Mouse (Mus musculus) forebrain, embryonic 13.5 days (tissue): ENCODE data around the gene Dio1. TPM values are rescaled to one million over a fixed set of nuclear protein-coding genes. Genes with fewer than 3 reads are reported as not detected.

Experiments used
- ATAC-seq: fragments of 200-750 bp; cut with Nextera tagmentation; 2 replicates; pipeline ENCODE4 v1.8.0; 2017
- H3K27ac ChIP-seq: fragments of 300-500 bp; sonication (generic); 2 replicates; pipeline ENCODE4 v1.5.1; 2015; ENCODE audit warnings: inconsistent platforms, mild to moderate bottlenecking, moderate library complexity
- H3K27me3 ChIP-seq: fragments of 300-500 bp; sonication (generic); 2 replicates; pipeline ENCODE4 v1.6.1; 2015; ENCODE audit warnings: mild to moderate bottlenecking, inconsistent platforms
- H3K36me3 ChIP-seq: fragments of 300-500 bp; sonication (generic); 2 replicates; pipeline ENCODE4 v1.6.1; 2015; ENCODE audit warnings: mild to moderate bottlenecking, inconsistent platforms; ENCODE audit not compliant: poor library complexity, severe bottlenecking
- H3K4me1 ChIP-seq: fragments of 300-500 bp; sonication (generic); 2 replicates; pipeline ENCODE4 v1.6.1; 2015; ENCODE audit warnings: inconsistent platforms
- H3K4me2 ChIP-seq: fragments of 300-500 bp; sonication (generic); 2 replicates; pipeline ENCODE4 v1.6.1; 2015; ENCODE audit warnings: inconsistent platforms, mild to moderate bottlenecking, moderate library complexity
- H3K4me3 ChIP-seq: fragments of 300-500 bp; sonication (generic); 2 replicates; pipeline ENCODE4 v1.5.1; 2015; ENCODE audit warnings: mild to moderate bottlenecking, inconsistent platforms
- H3K9ac ChIP-seq: fragments of 300-500 bp; sonication (generic); 2 replicates; pipeline ENCODE4 v1.6.1; 2015; ENCODE audit warnings: mild to moderate bottlenecking, inconsistent platforms
- H3K9me3 ChIP-seq: fragments of 300-500 bp; sonication (generic); replicated peaks from 2 replicates; pipeline ENCODE4 v1.6.1; 2016; ENCODE audit warnings: inconsistent platforms
- WGBS: fragments of 180-500 bp; shearing (Covaris S2); methylation state at CpG from one replicate; pipeline ENCODE4 v1.1.7; 2015; 5-methylcytosine and 5-hydroxymethylcytosine counted together
- polyA plus RNA-seq: library from polyadenylated mRNA; unstranded; fragments of >200 nt; fragmentation: Nextera tagmentation; extraction: Ambion mirVana; gene quantifications from 2 replicates; pipeline ENCODE4 v1.2.1, GENCODE M21; 2015

Dio1 gene
- polyA plus RNA-seq = not detected in 2 replicates

DNA sequence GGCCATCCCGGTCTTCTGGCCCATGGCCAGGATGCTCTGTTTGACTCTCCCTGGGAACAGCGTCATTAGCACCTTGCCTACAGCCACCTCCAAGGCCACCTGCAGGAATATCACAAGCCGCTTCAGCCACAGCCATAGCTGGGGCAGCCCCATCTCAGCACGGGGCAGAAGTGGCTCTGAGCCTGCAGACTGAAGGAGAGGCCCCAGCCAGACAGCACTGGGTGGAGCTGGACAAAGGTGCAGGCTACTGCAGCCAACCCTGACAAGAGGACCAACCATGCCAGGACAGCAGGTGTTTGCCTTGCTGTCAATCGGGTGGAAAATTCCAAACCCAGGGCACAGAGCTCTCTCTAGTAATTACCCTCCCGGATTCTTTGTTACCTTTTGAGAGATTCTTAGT lies at the start of gene Dio1:
Gene Dio1, minus strand, starts transcription at position 204 of the 400 bp plus-strand sequence.
- H3K4me3 ChIP-seq = no peak within 1 kb of the TSS
- no peak within 1 kb of the TSS for H3K27ac ChIP-seq
- no peak within 1 kb of the TSS; the same call in 1 of the 2 replicates for H3K9ac ChIP-seq
- no peak within 1 kb of the TSS for H3K4me2 ChIP-seq
- no peaks in the 10 kb centered on the region for H3K27me3 ChIP-seq
- H3K36me3 ChIP-seq = no peaks in the 10 kb centered on the region
- no peaks in the 10 kb centered on the region for H3K9me3 ChIP-seq
- 50% methylated on average over 6 of the region's 6 CpGs for WGBS
- no peak for ATAC-seq
- peaks cover 4% of the 10 kb centered on the region for H3K4me1 ChIP-seq

DNA sequence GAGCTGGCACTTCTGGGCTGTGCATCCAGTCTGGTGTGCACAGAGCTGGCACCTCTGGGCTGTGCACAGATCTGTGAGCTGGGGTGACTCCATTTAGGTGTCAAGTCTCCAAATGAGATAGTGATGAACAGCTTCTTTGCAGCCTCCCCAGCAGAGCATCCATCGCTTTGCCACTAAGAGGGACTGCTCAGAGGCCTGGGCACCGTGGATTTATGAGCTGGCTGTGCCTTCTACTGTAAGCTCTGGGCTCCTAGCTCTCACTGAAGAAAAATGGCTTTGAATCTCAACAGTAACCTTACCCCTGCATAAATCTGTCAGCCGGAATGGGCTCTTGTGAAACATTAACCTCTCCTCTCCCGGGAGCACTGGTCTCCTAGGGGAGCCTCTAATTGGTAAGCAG lies 47.6 kb upstream of the Dio1 start:
- Histone ChIP-seq H3K9me3 (no peaks in the 10 kb centered on the region), H3K4me2 (no peak overlapping the region), H3K27me3 (no peaks in the 10 kb centered on the region), H3K36me3 (peaks cover 20% of the 10 kb centered on the region), H3K9ac (peak overlapping the region; percentile 6; the same call in 1 of the 2 replicates), H3K4me3 (no peak overlapping the region), H3K4me1 (no peaks in the 10 kb centered on the region), H3K27ac (no peak overlapping the region)
- 64% methylated on average over 4 of the region's 4 CpGs for WGBS
- no peak for ATAC-seq

DNA sequence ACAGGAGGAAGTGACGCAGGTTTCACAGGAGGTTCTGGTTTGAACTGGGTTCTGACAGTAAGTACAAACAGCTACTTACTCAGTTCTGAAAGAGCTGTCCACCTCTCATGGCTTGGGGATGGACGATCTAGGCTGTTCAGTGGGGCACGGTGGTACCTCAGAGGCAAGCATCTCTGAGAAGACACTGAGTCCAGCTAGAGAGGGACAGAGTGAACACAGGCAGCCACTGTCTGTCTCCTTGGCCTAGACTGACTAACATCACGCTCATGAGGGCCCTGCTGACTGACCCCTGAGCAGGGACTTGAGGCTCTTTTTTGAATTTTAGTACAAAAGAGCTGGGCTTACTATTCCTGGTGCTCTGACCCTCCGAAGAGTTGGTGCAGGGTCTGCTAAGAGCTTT lies 47.2 kb upstream of the Dio1 start:
- Histone ChIP-seq H3K4me1 (no peaks in the 10 kb centered on the region), H3K9ac (peak overlapping the region; percentile 6; the same call in 1 of the 2 replicates), H3K27ac (no peak overlapping the region), H3K4me2 (no peak overlapping the region), H3K9me3 (no peaks in the 10 kb centered on the region), H3K27me3 (no peaks in the 10 kb centered on the region), H3K36me3 (peaks cover 20% of the 10 kb centered on the region), H3K4me3 (no peak overlapping the region)
- 87% methylated on average over 5 of the region's 5 CpGs for WGBS
- no peak for ATAC-seq

DNA sequence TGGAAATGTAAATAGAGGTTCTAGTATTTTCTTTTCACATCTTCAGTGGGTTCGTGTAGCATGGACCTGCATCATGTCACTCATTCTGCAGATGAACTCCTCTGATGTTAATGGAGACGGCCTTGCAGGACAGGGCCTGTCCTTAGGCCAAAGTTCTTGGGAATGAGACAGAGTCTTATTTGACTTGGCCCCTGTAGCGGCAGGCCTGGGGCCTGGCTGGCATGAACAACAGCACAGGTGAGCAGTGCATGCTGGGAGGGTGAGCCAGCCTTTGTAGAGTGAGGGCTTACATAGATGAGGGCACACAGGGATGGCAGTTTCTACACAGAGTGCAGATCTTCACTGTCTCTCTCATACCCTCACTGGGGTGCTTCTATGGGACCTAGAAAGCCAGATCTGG lies 46.6 kb upstream of the Dio1 start:
- H3K27me3 ChIP-seq = no peaks in the 10 kb centered on the region
- peaks cover 20% of the 10 kb centered on the region for H3K36me3 ChIP-seq
- H3K9me3 ChIP-seq = no peaks in the 10 kb centered on the region
- H3K4me1 ChIP-seq = no peaks in the 10 kb centered on the region
- ATAC-seq = no peak
- H3K4me3 ChIP-seq = no peak overlapping the region
- H3K27ac ChIP-seq = no peak overlapping the region
- no peak overlapping the region for H3K9ac ChIP-seq
- WGBS = 92% methylated on average over 3 of the region's 3 CpGs
- H3K4me2 ChIP-seq = no peak overlapping the region

DNA sequence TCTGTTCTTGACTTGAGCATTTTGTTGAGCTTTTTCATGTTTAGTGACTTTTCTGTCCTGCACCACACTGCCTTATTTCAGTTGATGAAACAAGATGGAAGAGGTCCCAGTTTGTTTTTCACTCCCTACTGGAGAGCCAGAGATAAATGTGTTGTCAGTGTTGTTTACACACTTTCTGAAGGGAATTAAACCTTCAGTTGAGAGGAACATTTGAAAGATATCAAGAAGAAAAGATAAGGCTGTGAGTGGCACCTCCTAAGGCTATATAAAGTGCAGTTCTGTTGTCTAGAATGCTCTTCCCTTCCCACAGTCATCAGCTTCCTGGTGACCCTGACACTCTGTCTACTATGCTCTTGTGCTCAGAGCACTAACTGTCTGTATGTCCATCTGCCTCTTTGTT lies 44.4 kb upstream of the Dio1 start:
- Histone ChIP-seq H3K27ac (no peak overlapping the region), H3K27me3 (no peaks in the 10 kb centered on the region), H3K4me3 (no peak overlapping the region), H3K4me2 (no peak overlapping the region), H3K4me1 (no peaks in the 10 kb centered on the region), H3K9me3 (no peaks in the 10 kb centered on the region), H3K36me3 (peaks cover 23% of the 10 kb centered on the region), H3K9ac (no peak overlapping the region)
- ATAC-seq = no peak

DNA sequence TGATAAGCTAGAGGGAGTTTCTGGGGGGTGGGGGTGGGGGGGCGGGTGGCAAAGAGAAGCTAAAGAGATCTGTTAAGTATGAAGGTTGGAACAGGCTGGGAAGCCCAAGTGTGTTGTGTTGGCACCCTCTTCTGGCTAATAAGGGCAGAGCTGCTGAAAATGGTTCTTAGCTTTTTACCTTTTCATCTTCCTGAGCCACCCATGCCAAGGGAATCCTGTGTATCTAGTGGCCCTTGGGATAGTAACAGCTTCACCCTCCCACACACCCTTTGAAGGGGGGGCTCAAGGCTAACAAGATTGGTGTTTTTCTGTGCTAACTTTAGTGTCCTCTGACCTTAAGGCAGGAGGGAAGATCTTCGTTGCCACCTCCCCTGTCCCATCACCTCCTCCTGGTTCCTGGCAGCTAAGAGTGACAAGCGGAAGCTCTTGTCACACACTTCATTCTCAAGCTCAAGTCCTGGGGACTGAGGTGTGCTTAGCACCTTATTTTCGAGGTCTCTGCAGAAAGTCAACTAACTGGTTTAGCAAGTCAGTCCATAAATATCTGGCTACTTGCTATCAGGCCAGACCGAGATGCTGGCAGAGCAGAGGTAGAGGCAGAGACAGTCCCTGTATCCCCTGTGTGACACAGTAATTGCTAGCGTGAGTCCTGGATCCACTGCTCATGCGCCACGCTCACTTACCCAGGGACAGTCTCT lies 42.5 kb upstream of the Dio1 start:
- Histone ChIP-seq H3K4me3 (no peak overlapping the region), H3K27ac (no peak overlapping the region), H3K36me3 (peaks cover 39% of the 10 kb centered on the region), H3K27me3 (no peaks in the 10 kb centered on the region), H3K4me1 (no peaks in the 10 kb centered on the region), H3K9me3 (no peaks in the 10 kb centered on the region), H3K9ac (no peak overlapping the region), H3K4me2 (no peak overlapping the region)
- no peak for ATAC-seq
- 80% methylated on average over 8 of the region's 8 CpGs for WGBS

DNA sequence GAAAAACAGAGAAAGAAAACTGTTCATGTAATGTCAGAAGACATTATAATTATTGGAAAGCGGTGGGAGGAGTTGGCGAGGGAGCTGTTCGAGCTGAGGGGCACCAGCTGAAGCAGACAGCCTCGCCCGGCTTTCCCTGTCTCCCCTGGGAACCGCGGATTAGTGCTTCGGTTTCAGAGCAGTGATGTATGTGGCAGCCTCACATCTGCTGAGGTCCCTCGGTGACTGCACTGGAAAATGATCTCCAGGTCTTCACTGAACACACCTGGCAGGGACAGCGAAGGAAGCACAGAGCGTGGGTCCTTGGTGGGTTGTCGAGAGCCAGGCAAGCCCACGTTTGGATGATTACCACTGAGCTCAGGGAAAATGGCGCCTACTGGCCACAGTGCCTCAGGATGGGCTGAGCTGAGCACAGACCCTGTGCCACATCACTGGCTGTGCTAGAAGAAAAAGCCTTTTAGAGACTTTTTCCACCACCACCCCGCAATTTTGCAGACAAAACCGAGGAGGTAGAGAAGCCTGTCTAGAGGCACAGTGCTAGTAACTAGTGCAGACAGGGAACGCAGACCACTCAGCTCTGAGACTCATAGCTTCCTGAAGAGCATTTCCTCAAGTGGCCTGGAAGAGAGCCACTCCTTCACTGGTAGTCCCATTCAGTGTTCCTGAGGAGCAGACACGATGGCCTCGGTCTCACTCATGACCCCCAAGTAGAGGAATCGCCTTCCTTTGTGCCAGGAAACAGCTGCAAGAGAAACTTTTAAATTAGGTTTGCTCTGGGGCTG lies 41.8 kb upstream of the Dio1 start:
- Histone ChIP-seq H3K4me1 (no peaks in the 10 kb centered on the region), H3K36me3 (peaks cover 34% of the 10 kb centered on the region), H3K27me3 (no peaks in the 10 kb centered on the region), H3K9ac (no peak overlapping the region), H3K27ac (no peak overlapping the region), H3K4me3 (no peak overlapping the region), H3K4me2 (no peak overlapping the region), H3K9me3 (no peaks in the 10 kb centered on the region)
- ATAC-seq = no peak
- 75% methylated on average over 20 of the region's 20 CpGs for WGBS

DNA sequence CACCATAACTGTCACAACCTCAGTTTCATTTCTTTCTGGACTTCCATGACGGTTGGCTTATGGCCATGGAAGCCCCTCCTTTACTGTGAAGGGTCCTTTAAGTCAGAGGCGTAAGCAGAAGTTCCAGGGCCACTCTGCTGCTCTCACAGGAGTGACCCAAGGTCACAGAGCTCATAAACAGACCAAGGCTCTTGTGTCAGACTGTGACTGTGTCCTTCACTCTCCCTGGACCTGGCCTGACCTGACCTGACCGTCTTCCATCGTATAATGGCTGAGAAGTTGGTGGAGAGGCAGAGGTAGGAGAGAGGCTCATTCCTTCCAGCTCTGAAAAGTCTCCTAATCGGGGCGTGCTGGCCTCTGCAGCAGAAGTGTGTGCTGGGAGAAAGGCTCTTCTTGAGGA lies 40.3 kb upstream of the Dio1 start:
- Histone ChIP-seq H3K9ac (no peak overlapping the region), H3K36me3 (peaks cover 32% of the 10 kb centered on the region; the same call in 1 of the 2 replicates), H3K27me3 (no peaks in the 10 kb centered on the region), H3K9me3 (no peaks in the 10 kb centered on the region), H3K4me2 (no peak overlapping the region), H3K27ac (no peak overlapping the region), H3K4me1 (no peaks in the 10 kb centered on the region), H3K4me3 (no peak overlapping the region)
- ATAC-seq = no peak
- WGBS = 88% methylated on average over 6 of the region's 6 CpGs

DNA sequence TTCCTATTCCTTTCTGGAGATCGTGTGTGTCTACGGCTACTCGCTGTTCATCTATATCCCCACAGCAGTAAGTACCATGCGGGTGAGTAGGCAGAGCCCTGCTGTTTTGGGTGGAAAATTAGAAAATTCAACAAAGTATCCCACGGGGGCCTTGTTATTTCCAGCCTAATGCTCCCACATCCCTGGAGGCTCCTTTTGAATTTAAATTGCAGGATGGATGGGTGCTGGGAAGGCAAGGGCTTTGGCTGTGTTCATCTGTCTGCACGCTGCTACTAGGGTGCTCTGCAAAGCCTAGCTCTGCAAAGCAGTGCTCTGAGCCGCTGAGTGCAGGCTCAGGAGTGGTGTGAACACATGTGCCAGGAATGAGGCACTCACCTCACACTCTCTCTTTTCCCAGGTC lies 37.6 kb upstream of the Dio1 start:
- no peaks in the 10 kb centered on the region for H3K27me3 ChIP-seq
- H3K27ac ChIP-seq = no peak overlapping the region
- H3K9ac ChIP-seq = no peak overlapping the region
- peaks cover 9% of the 10 kb centered on the region; the same call in 1 of the 2 replicates for H3K4me1 ChIP-seq
- H3K4me3 ChIP-seq = no peak overlapping the region
- no peaks in the 10 kb centered on the region for H3K9me3 ChIP-seq
- ATAC-seq = no peak
- H3K36me3 ChIP-seq = peaks cover 21% of the 10 kb centered on the region; the same call in 1 of the 2 replicates
- WGBS = 80% methylated on average over 7 of the region's 7 CpGs
- no peak overlapping the region for H3K4me2 ChIP-seq

DNA sequence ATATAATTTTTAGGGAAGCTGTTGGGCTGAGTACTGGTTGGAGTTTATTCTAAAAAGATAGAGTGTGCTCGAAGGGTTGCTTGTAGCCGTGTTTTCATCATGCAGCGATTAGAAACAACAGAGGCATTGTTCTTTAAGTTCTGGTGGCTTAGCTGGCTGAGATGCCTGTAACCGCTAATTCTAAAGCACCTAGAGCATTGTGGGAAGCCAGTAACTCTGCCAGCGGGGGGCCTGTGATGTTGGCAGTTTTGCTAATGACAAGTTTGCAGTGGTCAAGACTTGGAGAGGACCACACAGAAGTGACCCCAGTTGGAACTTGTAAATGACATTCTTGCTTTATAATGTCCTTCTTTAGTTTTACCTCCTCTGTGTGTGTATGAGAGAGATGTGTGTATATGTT lies 34.4 kb upstream of the Dio1 start:
- peaks cover 18% of the 10 kb centered on the region; the same call in 1 of the 2 replicates for H3K36me3 ChIP-seq
- no peak overlapping the region for H3K4me2 ChIP-seq
- no peak overlapping the region for H3K9ac ChIP-seq
- no peaks in the 10 kb centered on the region for H3K27me3 ChIP-seq
- 15% methylated on average over 5 of the region's 5 CpGs for WGBS
- no peak overlapping the region for H3K27ac ChIP-seq
- H3K9me3 ChIP-seq = no peaks in the 10 kb centered on the region
- H3K4me1 ChIP-seq = peaks cover 9% of the 10 kb centered on the region; the same call in 1 of the 2 replicates
- no peak for ATAC-seq
- no peak overlapping the region for H3K4me3 ChIP-seq

DNA sequence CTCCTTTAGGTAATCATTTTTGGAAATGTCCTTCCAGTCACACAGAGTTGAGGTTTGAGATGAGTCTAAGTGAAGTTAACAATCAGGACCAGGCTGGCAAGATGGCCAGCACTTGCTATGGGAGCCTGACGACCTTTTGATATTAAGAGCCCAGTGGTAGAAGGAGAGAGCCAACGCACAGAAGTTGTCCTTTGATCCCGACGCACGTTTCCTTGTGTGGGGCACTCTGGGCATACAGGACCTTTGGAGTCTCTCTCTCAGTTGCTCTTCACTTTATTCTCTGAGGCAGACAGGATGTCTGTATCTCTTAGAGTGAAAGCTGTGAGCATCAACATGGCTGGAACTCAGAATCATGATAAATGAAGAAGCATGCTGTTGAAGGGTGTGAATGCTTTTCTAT lies 30.5 kb upstream of the Dio1 start:
- Histone ChIP-seq H3K4me3 (no peak overlapping the region), H3K27me3 (no peaks in the 10 kb centered on the region), H3K9me3 (peaks cover 3% of the 10 kb centered on the region; the same call in 1 of the 2 replicates), H3K9ac (no peak overlapping the region), H3K36me3 (no peaks in the 10 kb centered on the region), H3K4me1 (peaks cover 9% of the 10 kb centered on the region; the same call in 1 of the 2 replicates), H3K4me2 (no peak overlapping the region), H3K27ac (no peak overlapping the region)
- 89% methylated on average over 5 of the region's 5 CpGs for WGBS
- ATAC-seq = no peak

DNA sequence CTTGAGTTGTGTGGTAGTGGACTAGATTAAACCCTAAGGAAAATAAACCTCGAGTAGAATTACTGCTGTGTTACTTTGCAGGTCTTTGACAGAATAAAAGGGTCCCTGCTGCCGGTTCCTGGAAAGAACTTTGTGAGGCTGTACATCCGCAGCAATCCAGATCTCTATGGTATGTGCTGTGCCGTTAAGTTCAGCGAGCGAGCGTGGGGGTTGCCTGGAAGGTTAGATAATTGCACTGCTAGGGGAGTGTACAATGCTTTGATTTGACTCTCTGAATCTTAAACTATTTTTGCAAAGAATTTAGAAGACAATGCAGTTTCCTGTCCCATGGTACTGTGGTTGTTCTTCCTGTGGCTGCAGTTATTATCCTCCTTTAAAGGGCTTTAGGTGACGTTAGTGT lies 29.4 kb upstream of the Dio1 start:
- no peak overlapping the region for H3K27ac ChIP-seq
- H3K27me3 ChIP-seq = no peaks in the 10 kb centered on the region
- no peak overlapping the region for H3K4me2 ChIP-seq
- ATAC-seq = no peak
- peaks cover 5% of the 10 kb centered on the region; the same call in 1 of the 2 replicates for H3K4me1 ChIP-seq
- WGBS = 79% methylated on average over 8 of the region's 8 CpGs
- H3K4me3 ChIP-seq = no peak overlapping the region
- H3K9me3 ChIP-seq = peaks cover 3% of the 10 kb centered on the region; the same call in 1 of the 2 replicates
- H3K36me3 ChIP-seq = no peaks in the 10 kb centered on the region
- no peak overlapping the region for H3K9ac ChIP-seq
